Mouse (Mus musculus) midbrain, embryonic 12.5 days (tissue): ENCODE measurements at regions not wholly inside any gene's neighbourhood (a gene's known extent, or its start where the extent isn't known, plus 50 kb on each side); places are given as distances from the start of the nearest gene placed in this dataset.

Experiments used
- ATAC-seq: fragments of 200-750 bp; cut with Nextera tagmentation; 2 replicates; pipeline ENCODE4 v1.8.0; 2017; ENCODE audit warnings: low read depth, moderate TSS enrichment, moderate library complexity; ENCODE audit not compliant: low FRiP score
- H3K27ac ChIP-seq: fragments of 300-500 bp; sonication (generic); replicated peaks from 2 replicates; pipeline ENCODE4 v1.5.1; 2016; ENCODE audit warnings: mild to moderate bottlenecking
- H3K27me3 ChIP-seq: fragments of 300-500 bp; sonication (generic); 2 replicates; pipeline ENCODE4 v1.6.1; 2016; ENCODE audit warnings: mild to moderate bottlenecking
- H3K36me3 ChIP-seq: fragments of 300-500 bp; sonication (generic); 2 replicates; pipeline ENCODE4 v1.6.1; 2016
- H3K4me1 ChIP-seq: fragments of 300-500 bp; sonication (generic); 2 replicates; pipeline ENCODE4 v1.6.1; 2016
- H3K4me2 ChIP-seq: fragments of 300-500 bp; sonication (generic); replicated peaks from 2 replicates; pipeline ENCODE4 v1.6.1; 2016; ENCODE audit warnings: mild to moderate bottlenecking, moderate library complexity
- H3K4me3 ChIP-seq: fragments of 300-500 bp; sonication (generic); 2 replicates; pipeline ENCODE4 v1.5.1; 2016; ENCODE audit warnings: mild to moderate bottlenecking
- H3K9ac ChIP-seq: fragments of 300-500 bp; sonication (generic); replicated peaks from 2 replicates; pipeline ENCODE4 v1.6.1; 2016; ENCODE audit warnings: mild to moderate bottlenecking, moderate library complexity
- H3K9me3 ChIP-seq: fragments of 300-500 bp; sonication (generic); 2 replicates; pipeline ENCODE4 v1.6.1; 2016; ENCODE audit warnings: mild to moderate bottlenecking
- WGBS: fragments of 180-500 bp; shearing (Covaris S2); methylation state at CpG from one replicate; pipeline ENCODE4 v1.1.7; 2016; 5-methylcytosine and 5-hydroxymethylcytosine counted together

GRCm38 (mm10) chr13:83159969-83160368, 343.9 kb upstream of the Mef2c start:
- H3K27ac ChIP-seq, result no peak overlapping the region
- WGBS, result 72% methylated on average over 2 of the region's 2 CpGs

GRCm38 (mm10) chr13:83162761-83163160, 341.1 kb upstream of the Mef2c start:
- ATAC-seq, result no peak
- 91% methylated on average over 4 of the region's 4 CpGs for WGBS

More at GRCm38 (mm10) chr13:83159969-83160368, 343.9 kb upstream of the Mef2c start:
- Histone ChIP-seq H3K36me3 (no peaks in the 10 kb centered on the region), H3K9ac (no peak overlapping the region), H3K4me2 (no peak overlapping the region), H3K4me3 (no peak overlapping the region), H3K4me1 (0 out of 2 replicates have a peak, but pooled peaks cover 3% of the 10 kb centered on the region), H3K27me3 (no peaks in the 10 kb centered on the region), H3K9me3 (no peaks in the 10 kb centered on the region)
- ATAC-seq, result no peak

GRCm38 (mm10) chr13:83175086-83175485, 328.7 kb upstream of the Mef2c start:
- Histone ChIP-seq H3K4me3 (no peak overlapping the region), H3K27ac (no peak overlapping the region), H3K9me3 (no peaks in the 10 kb centered on the region), H3K36me3 (no peaks in the 10 kb centered on the region), H3K9ac (no peak overlapping the region), H3K27me3 (no peaks in the 10 kb centered on the region), H3K4me1 (no peaks in the 10 kb centered on the region), H3K4me2 (no peak overlapping the region)
- WGBS, result 87% methylated on average over 2 of the region's 2 CpGs
- no peak for ATAC-seq

More at GRCm38 (mm10) chr13:83162761-83163160, 341.1 kb upstream of the Mef2c start:
- H3K4me1 ChIP-seq, result 0 out of 2 replicates have a peak, but pooled peaks cover 3% of the 10 kb centered on the region
- no peak overlapping the region for H3K9ac ChIP-seq
- no peak overlapping the region for H3K4me2 ChIP-seq
- H3K27me3 ChIP-seq, result no peaks in the 10 kb centered on the region
- no peaks in the 10 kb centered on the region for H3K36me3 ChIP-seq
- no peak overlapping the region for H3K27ac ChIP-seq
- H3K9me3 ChIP-seq, result no peaks in the 10 kb centered on the region
- H3K4me3 ChIP-seq, result no peak overlapping the region

- Histone ChIP-seq H3K4me1 (no peaks in the 10 kb centered on the region), H3K9ac (no peak overlapping the region), H3K27me3 (no peaks in the 10 kb centered on the region), H3K4me3 (no peak overlapping the region), H3K9me3 (no peaks in the 10 kb centered on the region), H3K4me2 (no peak overlapping the region), H3K27ac (no peak overlapping the region), H3K36me3 (no peaks in the 10 kb centered on the region)
- ATAC-seq, result no peak
- 84% methylated on average over 3 of the region's 3 CpGs for WGBS
These were observed 301.7 kb upstream of the Mef2c start for GRCm38 (mm10) chr13:83201931-83202671.

GRCm38 (mm10) chr13:83206622-83207021, 297.2 kb upstream of the Mef2c start:
- H3K4me3 ChIP-seq, result no peak overlapping the region
- H3K4me2 ChIP-seq, result no peak overlapping the region
- H3K36me3 ChIP-seq, result no peaks in the 10 kb centered on the region
- WGBS, result 81% methylated on average over 1 of the region's 1 CpGs
- no peaks in the 10 kb centered on the region for H3K27me3 ChIP-seq
- H3K9ac ChIP-seq, result no peak overlapping the region
- H3K27ac ChIP-seq, result no peak overlapping the region
- H3K9me3 ChIP-seq, result no peaks in the 10 kb centered on the region
- ATAC-seq, result no peak
- H3K4me1 ChIP-seq, result no peaks in the 10 kb centered on the region

- Histone ChIP-seq H3K4me3 (no peak overlapping the region), H3K9ac (no peak overlapping the region), H3K9me3 (no peaks in the 10 kb centered on the region), H3K27ac (no peak overlapping the region), H3K27me3 (no peaks in the 10 kb centered on the region), H3K36me3 (no peaks in the 10 kb centered on the region), H3K4me1 (no peaks in the 10 kb centered on the region), H3K4me2 (no peak overlapping the region)
- WGBS, result 76% methylated on average over 4 of the region's 4 CpGs
- no peak for ATAC-seq
These were observed 296.3 kb upstream of the Mef2c start for GRCm38 (mm10) chr13:83207513-83207912.

- H3K36me3 ChIP-seq, result no peaks in the 10 kb centered on the region
- no peaks in the 10 kb centered on the region for H3K9me3 ChIP-seq
- 83% methylated on average over 5 of the region's 5 CpGs for WGBS
- H3K4me1 ChIP-seq, result no peaks in the 10 kb centered on the region
- no peak overlapping the region for H3K4me3 ChIP-seq
- no peak overlapping the region for H3K4me2 ChIP-seq
- no peak overlapping the region for H3K9ac ChIP-seq
- no peaks in the 10 kb centered on the region for H3K27me3 ChIP-seq
- no peak for ATAC-seq
- H3K27ac ChIP-seq, result no peak overlapping the region
These were observed 295.7 kb upstream of the Mef2c start for GRCm38 (mm10) chr13:83208111-83208510.

- no peak overlapping the region for H3K4me3 ChIP-seq
- ATAC-seq, result no peak
- no peak overlapping the region for H3K9ac ChIP-seq
- no peaks in the 10 kb centered on the region for H3K4me1 ChIP-seq
- H3K9me3 ChIP-seq, result no peaks in the 10 kb centered on the region
- H3K4me2 ChIP-seq, result no peak overlapping the region
- H3K27me3 ChIP-seq, result no peaks in the 10 kb centered on the region
- no peaks in the 10 kb centered on the region for H3K36me3 ChIP-seq
- no peak overlapping the region for H3K27ac ChIP-seq
These were observed 289.0 kb upstream of the Mef2c start for GRCm38 (mm10) chr13:83214811-83215210.

- Histone ChIP-seq H3K36me3 (no peaks in the 10 kb centered on the region), H3K9me3 (no peaks in the 10 kb centered on the region), H3K9ac (no peak overlapping the region), H3K4me1 (no peaks in the 10 kb centered on the region), H3K4me3 (no peak overlapping the region), H3K27ac (no peak overlapping the region), H3K27me3 (no peaks in the 10 kb centered on the region), H3K4me2 (no peak overlapping the region)
- ATAC-seq, result no peak
- WGBS, result 83% methylated on average over 3 of the region's 3 CpGs
These were observed 287.4 kb upstream of the Mef2c start for GRCm38 (mm10) chr13:83216454-83216853.

- WGBS, result 87% methylated on average over 1 of the region's 1 CpGs
- Histone ChIP-seq H3K27me3 (no peaks in the 10 kb centered on the region), H3K36me3 (no peaks in the 10 kb centered on the region), H3K4me2 (no peak overlapping the region), H3K9ac (no peak overlapping the region), H3K9me3 (no peaks in the 10 kb centered on the region), H3K4me1 (no peaks in the 10 kb centered on the region), H3K27ac (no peak overlapping the region), H3K4me3 (no peak overlapping the region)
- ATAC-seq, result no peak
These were observed 251.4 kb upstream of the Mef2c start for GRCm38 (mm10) chr13:83252452-83252851.

- Histone ChIP-seq H3K4me3 (no peak overlapping the region), H3K4me1 (no peaks in the 10 kb centered on the region), H3K27ac (no peak overlapping the region), H3K36me3 (no peaks in the 10 kb centered on the region), H3K9me3 (no peaks in the 10 kb centered on the region), H3K27me3 (no peaks in the 10 kb centered on the region), H3K9ac (no peak overlapping the region), H3K4me2 (no peak overlapping the region)
- ATAC-seq, result no peak
- WGBS, result 91% methylated on average over 1 of the region's 1 CpGs
These were observed 237.2 kb upstream of the Mef2c start for GRCm38 (mm10) chr13:83266591-83266990.

GRCm38 (mm10) chr13:83268663-83269062, 235.2 kb upstream of the Mef2c start:
- Histone ChIP-seq H3K27me3 (no peaks in the 10 kb centered on the region), H3K9ac (no peak overlapping the region), H3K9me3 (no peaks in the 10 kb centered on the region), H3K4me2 (no peak overlapping the region), H3K4me1 (no peaks in the 10 kb centered on the region), H3K36me3 (no peaks in the 10 kb centered on the region), H3K4me3 (no peak overlapping the region), H3K27ac (no peak overlapping the region)
- ATAC-seq, result no peak
- 82% methylated on average over 3 of the region's 3 CpGs for WGBS

GRCm38 (mm10) chr13:83278695-83279094, 225.1 kb upstream of the Mef2c start:
- no peak for ATAC-seq
- WGBS, result 90% methylated on average over 1 of the region's 1 CpGs

More at GRCm38 (mm10) chr13:83278695-83279094, 225.1 kb upstream of the Mef2c start:
- H3K4me1 ChIP-seq, result no peaks in the 10 kb centered on the region
- no peak overlapping the region for H3K4me2 ChIP-seq
- no peaks in the 10 kb centered on the region for H3K36me3 ChIP-seq
- no peak overlapping the region for H3K4me3 ChIP-seq
- no peaks in the 10 kb centered on the region for H3K27me3 ChIP-seq
- no peaks in the 10 kb centered on the region for H3K9me3 ChIP-seq
- H3K9ac ChIP-seq, result no peak overlapping the region
- H3K27ac ChIP-seq, result no peak overlapping the region
